Mouse (Mus musculus): ENCODE measurements around the gene Tmem214.

The Tmem214 gene

DNA sequence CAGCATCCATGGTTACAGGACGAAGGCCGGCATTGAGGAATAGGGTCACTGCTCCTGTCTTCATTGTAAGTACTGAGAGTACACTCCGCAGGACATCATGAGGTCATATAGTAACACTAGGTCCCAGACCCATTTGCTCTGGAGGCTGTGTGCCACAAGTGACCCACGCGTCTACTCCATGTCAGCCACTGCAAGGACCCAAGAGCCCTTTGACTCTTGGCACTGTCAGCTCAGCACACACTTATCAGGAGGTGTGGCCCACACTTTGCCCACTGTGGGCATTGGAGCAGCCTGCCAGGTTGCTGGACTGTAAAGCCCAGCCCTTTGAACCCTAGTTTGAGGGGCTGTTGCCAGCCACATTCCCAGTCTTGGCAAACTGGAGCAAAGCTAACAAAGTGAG is 57.4 kb downstream of the Tmem214 start:
- in situ Hi-C loops (cut with MboI; ENCODE audit: low pct_unique_long_range_greater_than_20kb in 1 of 2, low sequenced_read_pairs in 2 of 2, unreplicated experiment in 1 of 2): no loop called here

DNA sequence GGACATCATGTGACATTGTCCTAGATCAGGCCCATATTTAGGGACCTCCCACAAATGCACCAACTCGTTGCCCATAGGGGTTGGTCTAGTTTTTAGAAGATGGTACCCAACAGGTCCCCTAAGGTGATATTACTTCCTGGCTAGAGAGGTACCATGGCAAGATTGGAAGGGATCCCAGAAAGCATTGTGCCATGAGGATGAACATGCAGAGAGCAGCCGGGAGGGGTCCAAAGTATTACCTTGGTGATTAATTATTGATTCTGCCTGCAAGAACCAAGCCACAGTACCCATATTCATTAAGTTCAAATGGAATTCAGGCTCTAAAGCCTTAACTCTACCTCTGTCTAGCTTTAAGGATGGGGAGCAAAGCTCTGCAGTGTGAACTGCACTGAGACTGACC is 58.3 kb downstream of the Tmem214 start:
- in situ Hi-C loops (cut with MboI; ENCODE audit: low pct_unique_long_range_greater_than_20kb in 1 of 2, low sequenced_read_pairs in 2 of 2, unreplicated experiment in 1 of 2): no loop called here

GRCm38 (mm10) chr5:30927945-30928529 is 60.2 kb downstream of the Tmem214 start:
- in situ Hi-C loops (cut with MboI; ENCODE audit: low pct_unique_long_range_greater_than_20kb in 1 of 2, low sequenced_read_pairs in 2 of 2, unreplicated experiment in 1 of 2): no loop called here
